Mouse (Mus musculus): Measurements from ENCODE around the gene Cdkl3.
A peak's percentile ranks its signal among the peaks of the same experiment; 100 is the strongest.

The Cdkl3 gene

GRCm38 (mm10) chr11:52018217-52018616, 14.2 kb downstream of the Cdkl3 start:
- no peak for DNase-seq

DNA sequence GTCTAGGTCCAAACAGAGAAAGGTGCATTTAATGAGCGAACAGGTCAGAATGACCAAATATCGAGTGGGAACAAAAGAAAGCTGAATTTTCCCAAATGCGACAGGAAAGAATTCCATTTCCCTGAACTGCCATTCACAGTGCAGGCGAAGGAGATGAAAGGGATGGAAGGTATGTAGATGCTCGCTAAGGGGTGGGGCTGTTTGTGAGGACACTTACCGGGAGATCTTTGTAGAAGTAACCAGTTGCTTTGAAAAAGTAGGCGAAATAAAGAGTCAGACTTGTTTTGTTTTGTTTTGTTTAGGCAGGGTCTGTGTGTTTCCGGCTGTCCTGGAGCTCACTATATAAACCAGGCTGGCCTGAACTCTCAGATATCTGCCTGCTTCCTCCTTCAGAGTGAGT, 28.3 kb downstream of the Cdkl3 start:
- DNase-seq = no peak

- no peak for DNase-seq
Observed at GRCm38 (mm10) chr11:52033953-52034352, 29.9 kb downstream of the Cdkl3 start.

DNA sequence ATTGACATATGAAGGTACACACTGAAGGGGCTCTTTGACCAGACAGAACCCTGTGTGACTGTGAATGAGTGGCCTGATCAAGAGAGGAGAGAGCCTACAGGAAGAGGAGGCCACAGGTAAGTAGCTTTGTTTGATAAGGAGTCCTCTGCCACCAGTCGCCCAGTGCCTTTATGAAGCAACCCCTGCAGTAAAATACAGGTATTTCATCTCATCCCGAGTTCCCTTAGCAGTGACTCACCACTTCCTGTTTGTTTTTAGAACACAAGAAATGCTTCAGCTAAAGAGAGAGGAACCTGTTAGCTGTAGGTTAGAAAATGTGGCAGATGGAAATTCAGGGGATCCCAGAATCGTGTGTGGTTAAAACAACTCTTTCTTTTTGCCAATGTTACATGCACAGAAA, 31.9 kb downstream of the Cdkl3 start:
- DNase-seq = no peak

DNA sequence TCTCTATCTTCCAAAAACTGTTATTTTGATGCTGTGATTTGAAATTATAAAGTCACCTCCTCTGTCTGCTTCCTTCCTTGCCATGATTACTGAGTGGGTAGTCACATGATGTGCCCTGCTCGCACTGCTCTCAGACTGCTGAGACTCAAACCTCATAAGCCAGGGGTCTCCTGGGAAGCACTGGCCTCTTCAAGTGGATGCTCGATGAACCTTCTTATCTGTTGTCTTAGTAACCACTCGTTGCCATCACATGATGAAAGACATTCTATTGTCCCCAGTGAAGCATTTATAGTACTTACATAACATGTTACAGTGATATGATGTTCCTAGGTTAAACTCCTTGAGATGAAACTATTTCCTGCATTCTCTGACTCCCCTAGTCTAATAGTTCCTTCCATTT, 33.6 kb downstream of the Cdkl3 start:
- DNase-seq = no peak

DNA sequence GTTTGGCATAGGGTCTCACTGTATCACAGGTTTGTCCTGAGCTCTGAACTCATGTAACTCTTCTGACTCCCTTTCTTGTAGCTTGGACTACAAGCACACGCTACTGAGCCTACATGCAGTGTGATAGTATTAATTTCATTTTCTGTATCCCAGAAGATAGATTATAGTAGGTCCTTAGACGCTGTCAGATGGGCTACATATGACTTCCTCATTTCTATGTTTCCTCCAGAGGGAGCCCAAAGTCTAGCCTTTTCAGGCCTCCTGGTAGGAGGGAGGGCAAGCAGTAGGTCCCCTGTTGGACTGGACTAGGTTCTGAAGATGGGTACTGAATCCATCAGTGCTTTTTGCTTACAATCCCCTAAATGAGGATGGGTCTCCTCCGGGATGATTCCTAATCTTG, 39.2 kb downstream of the Cdkl3 start:
- peak; percentile 3 for DNase-seq

- DNase-seq = no peak
Observed at GRCm38 (mm10) chr11:52044156-52044555, 40.1 kb downstream of the Cdkl3 start.

DNA sequence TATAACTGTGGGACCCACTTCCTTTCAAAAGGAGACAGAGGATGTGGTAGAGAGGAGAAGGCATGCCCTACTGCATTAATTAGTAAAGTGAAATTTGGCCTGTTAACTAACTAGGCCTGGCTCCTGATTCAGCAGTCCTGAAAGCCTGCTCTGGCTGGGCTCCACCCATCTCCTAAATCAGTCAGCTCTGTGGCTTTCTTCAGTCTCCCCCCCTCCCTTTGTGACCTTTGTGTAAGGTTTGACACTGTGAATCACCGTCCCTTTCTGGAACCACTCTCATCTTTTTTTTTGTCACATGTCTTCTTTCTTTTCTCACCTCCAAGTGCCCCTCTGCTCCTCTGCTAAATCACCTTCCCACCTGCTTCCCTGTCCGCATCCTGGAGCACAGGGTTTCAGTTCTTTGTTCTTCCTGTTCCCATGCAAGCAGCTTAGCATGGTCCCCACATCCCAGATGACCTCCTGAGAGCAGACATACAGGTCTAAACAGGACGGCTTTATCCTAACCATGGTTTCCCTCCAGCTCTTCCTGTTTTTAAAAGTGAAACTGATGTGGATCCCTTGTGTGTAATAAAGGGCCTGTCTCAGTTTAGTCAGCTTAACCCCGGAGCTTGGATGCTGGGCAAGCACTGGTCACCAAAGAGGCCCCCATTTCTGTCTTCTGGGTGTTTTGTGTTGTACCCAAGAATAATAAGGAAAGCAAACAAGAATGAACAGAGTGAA, 42.6 kb downstream of the Cdkl3 start:
- DNase-seq = no peak

GRCm38 (mm10) chr11:52053371-52053770, 49.4 kb downstream of the Cdkl3 start:
- no peak for DNase-seq

GRCm38 (mm10) chr11:52054728-52055127, 50.7 kb downstream of the Cdkl3 start:
- DNase-seq = no peak

- no peak for DNase-seq
Observed at GRCm38 (mm10) chr11:52056198-52056597, 52.2 kb downstream of the Cdkl3 start.

- no peak for DNase-seq
Observed at GRCm38 (mm10) chr11:52059001-52059400, 55.0 kb downstream of the Cdkl3 start.

GRCm38 (mm10) chr11:52060315-52060714, 56.3 kb downstream of the Cdkl3 start:
- no peak for DNase-seq

- DNase-seq = no peak
Observed at GRCm38 (mm10) chr11:52062406-52062805, 58.4 kb downstream of the Cdkl3 start.

- no peak for DNase-seq
Observed at GRCm38 (mm10) chr11:52064398-52064797, 60.4 kb downstream of the Cdkl3 start.

DNA sequence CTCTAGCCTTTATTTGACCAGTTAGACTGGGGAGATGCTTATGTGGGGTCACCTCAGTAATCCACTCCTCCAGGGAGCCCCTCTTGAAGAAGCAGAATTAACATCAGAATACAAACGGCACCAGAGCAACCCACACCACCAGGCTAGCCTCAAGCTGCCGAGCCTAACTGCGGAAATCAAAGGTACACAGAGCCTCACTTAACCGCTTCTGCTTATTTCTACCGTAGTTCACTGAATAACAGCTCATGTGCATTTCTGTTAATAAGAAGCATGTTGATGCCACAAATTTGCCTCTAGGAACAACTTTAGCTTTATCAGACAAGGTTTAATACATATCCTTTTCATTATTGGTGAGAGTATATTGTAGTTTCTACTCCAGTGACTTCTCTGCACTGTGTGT, 61.8 kb downstream of the Cdkl3 start:
- DNase-seq = no peak

DNA sequence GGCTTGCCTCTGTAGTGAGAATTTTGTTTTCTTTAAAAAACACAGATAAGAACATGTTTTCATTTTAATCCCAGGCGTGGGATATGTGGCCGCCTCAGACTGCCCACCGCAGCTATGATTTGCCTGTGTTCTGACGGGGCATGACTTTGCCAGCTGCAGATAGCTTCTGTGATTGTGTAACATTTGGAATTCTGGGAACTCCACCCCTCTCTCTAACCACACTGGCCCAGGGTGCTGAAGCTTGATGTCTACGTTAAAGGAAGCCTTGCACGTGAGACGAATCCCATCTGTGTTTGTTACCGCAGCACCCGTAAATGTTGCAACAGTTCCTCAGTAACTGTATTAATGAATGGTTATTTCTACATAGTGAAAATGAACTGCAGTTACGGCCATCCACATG, 67.7 kb downstream of the Cdkl3 start:
- DNase-seq = no peak

- DNase-seq = no peak
Observed at GRCm38 (mm10) chr11:52073528-52074170, 69.6 kb downstream of the Cdkl3 start.

- DNase-seq = no peak
Observed at GRCm38 (mm10) chr11:52074626-52075470, 70.8 kb downstream of the Cdkl3 start.

DNA sequence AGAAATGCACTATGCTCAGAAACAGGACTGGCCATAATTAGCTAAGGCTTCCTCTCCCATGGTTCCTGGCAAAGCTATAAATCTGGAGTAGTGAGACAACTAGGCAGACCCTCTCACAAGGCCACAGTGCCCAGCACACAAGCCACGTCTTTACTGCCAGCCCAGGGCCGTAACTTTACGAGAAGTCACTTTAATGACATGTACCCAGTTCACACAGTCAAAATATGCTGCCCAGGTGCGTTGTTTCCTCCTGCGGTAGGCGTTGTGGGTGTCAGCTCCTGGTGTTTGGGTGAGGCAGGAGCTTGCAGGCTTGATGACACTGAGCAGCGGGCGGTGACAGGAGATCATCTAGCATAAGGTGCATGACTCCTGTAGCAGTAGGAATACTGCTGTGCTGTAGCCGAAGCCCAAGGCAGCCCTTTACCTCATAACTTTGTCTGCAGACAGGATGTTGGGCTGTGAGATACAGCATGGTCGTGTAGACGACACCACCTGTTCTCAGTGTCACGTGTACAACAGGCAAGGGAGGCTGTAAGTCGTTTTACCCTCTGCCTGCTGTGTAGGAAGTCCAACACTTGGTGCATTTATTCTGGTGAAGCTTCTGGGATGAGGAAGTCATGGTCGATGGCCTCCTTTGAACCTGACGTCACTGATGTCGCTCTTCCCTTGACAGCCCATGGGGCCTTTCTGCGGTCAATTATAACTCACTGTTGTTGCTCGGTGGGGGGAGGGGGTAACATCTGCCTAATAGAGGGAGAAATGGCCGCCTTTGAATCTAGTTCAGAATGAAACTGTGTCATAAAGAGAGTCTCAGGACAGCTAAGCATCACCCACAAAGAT, 72.0 kb downstream of the Cdkl3 start:
- DNase-seq = no peak

DNA sequence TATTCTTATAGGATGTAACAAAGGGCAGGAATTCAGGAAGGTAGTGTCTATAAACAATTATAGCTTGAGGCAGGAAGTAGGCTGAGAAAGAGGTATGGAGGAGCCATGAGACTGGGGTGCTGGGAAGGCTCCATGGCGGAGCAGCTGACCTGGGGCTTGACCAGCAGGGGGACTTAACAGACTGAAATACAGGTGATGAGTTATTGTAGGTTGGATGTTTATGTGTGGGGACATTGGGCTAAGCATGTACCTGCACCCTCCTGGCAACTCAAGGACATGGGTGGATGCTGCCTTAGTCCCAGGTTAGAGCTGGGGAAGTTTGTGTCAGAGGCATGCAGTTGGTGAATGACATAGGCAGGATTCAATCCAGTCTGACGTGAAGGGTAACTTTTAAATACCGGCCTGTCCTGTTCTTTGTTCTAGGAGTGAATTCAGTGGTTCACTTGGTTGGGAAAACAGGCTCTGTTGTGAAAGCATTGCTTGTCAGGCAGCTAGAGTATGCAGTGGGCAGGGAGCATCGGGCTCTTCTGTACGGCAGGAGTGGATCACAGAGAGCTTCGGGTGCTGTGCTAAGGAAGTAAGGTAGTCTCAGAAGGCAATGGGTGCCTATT, 72.8 kb downstream of the Cdkl3 start:
- DNase-seq = no peak

- no peak for DNase-seq
Observed at GRCm38 (mm10) chr11:52077939-52078338, 73.9 kb downstream of the Cdkl3 start.
